Mouse (Mus musculus) telencephalon, adult 2 months (tissue): Measurements from ENCODE around the gene Cblc.
A peak's percentile ranks its signal among the peaks of the same experiment; 100 is the strongest.

Experiments
- DNase-seq: peaks from one replicate; pipeline ENCODE4 v3.0.0-alpha.2; 2011; ENCODE audit warnings: low read depth, low spot score

Cblc gene

GRCm38 (mm10) chr7:19752652-19753051 is 44.0 kb downstream of the Cblc start:
- DNase-seq = no peak

- DNase-seq = no peak
Measured at GRCm38 (mm10) chr7:19751070-19751383, 45.6 kb downstream of the Cblc start.

DNA sequence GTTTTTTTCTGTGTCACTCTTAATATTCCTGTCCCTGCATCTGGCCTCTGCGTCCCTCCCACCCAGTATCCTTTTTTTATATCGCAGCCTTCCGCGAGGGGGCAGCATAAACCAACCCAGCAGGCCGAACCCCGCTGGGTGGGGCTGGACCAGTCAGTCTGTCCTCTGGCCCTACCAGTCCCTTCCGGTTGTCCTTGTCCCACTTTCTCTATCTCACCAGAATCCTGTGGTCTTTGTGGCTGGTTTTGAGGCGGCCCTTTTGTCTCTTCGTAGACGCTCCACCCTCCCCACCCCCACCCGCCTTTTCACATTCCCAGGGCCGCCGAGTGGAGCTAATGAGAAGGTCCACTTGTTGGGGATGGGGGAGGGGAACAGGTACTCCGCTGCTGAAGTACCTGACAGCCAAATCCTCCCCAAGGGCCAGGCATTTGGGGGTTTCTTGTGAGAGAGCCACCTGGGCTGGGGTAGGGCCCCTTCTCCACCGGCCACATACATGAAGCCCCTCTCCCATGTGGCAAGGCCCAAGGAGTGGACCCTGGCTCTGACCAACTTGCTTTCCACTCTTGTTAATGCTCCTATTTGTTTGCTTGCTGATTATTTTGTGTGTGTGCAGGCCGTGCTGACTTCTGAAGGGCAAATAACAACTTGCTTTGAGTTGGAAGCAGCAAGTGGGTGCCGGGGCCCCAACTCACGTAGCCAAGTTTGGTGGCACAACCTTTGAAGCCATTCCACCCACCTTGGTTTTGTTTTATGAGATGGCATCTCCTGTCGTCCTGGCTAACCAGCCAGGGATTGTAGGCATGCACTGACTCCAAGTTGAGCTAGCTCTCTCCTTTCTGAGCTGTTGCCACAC is 46.2 kb downstream of the Cblc start, which contains the start of gene Nectin2:
Nectin2 (minus strand) TSS at position 267 of the 853 bp plus-strand sequence.
- peak; percentile 38 for DNase-seq

- DNase-seq = peak; percentile 84
Measured at GRCm38 (mm10) chr7:19749389-19750216, 47.0 kb downstream of the Cblc start.

GRCm38 (mm10) chr7:19748219-19749195 is 48.1 kb downstream of the Cblc start:
- no peak for DNase-seq

DNA sequence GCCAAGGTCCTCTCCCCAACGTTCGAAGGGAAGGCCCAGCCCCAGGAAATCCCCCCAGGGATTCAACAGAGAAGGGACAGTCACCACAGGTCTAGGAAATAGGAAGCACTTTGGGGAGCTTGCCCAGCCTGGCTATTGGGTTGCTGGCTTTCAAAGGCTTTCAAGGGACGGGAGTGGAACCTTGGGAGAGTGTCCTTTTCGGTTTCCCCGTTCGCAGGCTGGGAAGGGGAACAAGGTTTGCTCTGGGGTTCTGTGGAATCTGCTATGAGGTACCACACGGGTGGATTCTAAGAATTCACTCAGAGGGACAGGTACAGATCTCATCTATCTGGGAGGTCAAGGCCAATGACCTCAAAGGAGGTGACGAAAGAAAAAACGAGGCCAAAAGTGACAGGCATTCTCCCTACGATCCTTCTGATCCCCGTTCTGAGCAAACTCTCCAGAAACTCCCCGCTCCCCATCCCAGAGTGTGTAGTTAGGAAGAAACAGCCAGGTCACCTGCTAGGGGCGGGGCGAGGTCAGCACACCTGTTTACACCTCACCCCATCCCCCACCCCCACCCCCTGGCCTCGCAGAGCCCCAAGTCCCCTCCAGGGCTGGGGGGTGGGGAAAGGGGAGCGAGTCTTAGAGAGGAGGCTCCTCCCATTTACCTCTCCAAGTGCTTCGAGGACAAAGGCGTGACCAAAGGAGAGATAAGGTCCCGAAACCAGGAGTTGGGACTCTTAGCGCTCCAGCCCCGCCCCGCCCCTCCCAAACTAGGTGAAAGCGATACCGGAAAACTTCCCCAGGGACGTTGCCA is 49.0 kb downstream of the Cblc start:
- no peak for DNase-seq

- DNase-seq = no peak
Measured at GRCm38 (mm10) chr7:19746426-19747201, 50.0 kb downstream of the Cblc start.

DNA sequence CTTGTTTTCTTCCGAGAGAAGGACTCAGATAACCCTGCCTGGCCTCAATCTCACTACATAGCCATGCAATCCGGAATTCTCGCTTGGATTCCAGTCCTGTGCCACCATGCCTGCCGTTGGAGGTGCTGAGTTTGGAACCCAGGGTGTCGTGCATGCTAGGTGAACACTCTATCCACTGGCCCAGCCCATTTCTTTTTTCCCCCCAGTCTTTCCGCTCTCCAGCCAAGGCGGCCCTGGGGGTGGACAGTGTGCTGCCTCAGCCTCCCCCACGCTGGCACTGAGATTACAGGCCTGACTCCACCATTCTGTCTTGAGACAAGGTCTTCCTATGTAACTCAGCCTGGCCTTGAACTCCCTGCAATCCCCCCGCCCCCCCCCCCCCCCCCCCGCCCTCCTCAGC is 50.6 kb downstream of the Cblc start:
- DNase-seq = no peak

GRCm38 (mm10) chr7:19744590-19745385 is 51.8 kb downstream of the Cblc start:
- no peak for DNase-seq

- DNase-seq = no peak
Measured at GRCm38 (mm10) chr7:19743791-19744190, 52.8 kb downstream of the Cblc start.

- DNase-seq = no peak
Measured at GRCm38 (mm10) chr7:19742468-19742867, 54.1 kb downstream of the Cblc start.

DNA sequence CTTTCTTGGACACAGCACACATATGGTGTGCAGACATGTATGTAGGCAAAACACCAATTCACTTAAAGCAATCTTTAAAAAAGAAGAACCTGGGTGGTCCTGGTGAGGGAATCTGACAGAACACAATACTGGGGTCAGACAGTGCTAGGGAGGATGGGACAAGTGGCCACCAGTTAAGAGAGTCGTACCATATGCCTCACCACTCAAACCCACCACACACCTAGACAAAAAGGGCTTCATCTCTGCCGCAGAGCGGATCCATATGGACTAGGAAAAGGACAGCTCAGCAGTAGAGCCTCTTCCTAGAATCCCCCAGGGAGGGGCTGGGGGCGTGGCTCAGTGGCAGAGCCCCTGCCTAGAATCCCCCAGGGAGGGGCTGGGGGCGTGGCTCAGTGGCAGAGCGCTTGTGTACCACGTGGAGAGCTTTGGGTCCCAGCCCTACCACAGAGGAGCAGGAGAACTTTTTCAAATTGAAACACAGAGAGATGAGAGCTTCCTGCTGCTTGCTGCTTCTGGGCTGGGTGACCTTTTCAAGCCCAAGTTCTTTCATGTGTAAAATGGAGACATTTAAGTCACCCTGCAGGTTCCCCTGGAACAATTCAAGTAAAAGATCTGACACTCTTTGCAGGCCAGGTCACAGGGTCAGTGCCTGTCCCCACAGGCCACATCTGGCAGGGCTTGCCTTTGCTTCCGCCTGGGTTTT is 55.1 kb downstream of the Cblc start:
- no peak for DNase-seq

DNA sequence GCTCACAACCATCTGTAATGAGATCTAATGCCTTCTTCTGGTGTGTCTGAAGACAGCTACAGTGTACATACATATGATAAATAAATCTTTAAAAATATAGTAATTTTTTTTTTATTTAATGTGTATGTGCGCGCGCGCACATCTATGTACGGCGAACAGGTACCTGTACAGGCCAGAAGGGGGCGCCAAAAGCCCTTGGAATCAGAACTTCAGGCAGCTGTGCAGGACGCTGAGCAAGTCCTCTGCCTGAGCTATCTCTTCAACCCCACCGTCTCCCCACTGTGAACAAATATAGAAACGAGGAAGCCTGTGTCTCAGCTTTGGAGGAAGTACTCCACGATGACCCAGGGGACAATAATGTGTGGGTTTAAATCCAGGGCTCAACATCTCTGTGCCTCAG is 56.3 kb downstream of the Cblc start:
- DNase-seq = no peak

- DNase-seq = no peak
Measured at GRCm38 (mm10) chr7:19738771-19739170, 57.8 kb downstream of the Cblc start.

DNA sequence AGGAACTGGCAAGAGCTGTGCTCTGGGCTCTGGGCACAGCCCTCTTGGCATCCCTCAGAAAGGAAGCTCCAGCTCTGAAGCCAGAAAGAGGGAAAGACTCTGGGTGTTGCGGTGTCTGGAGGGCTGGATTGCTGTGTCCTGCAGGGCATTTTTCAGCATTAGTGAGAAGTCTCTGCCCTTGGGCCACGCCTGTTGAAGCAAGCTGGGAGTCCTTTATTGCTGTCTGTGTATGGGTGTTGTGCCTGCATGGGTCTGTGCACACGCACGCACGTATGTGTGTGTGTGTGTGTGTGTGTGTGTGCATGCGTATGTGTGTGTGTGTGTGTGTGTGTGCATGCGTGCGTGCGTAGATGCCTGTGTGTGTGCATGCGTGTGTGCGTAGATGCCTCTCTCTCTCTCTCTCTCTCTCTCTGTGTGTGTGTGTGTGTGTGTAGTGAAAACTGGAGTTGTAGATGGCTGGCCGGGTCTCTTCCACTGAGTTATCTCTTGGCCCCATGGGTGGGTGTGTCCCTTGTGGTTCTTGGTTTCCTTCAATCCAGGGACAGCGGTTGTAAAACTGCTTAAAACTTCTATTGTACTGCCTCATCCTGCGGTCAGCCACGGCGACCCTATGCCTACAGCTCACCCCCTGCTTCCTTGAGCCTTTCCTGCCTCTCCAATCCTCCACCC is 60.1 kb downstream of the Cblc start:
- DNase-seq = no peak

DNA sequence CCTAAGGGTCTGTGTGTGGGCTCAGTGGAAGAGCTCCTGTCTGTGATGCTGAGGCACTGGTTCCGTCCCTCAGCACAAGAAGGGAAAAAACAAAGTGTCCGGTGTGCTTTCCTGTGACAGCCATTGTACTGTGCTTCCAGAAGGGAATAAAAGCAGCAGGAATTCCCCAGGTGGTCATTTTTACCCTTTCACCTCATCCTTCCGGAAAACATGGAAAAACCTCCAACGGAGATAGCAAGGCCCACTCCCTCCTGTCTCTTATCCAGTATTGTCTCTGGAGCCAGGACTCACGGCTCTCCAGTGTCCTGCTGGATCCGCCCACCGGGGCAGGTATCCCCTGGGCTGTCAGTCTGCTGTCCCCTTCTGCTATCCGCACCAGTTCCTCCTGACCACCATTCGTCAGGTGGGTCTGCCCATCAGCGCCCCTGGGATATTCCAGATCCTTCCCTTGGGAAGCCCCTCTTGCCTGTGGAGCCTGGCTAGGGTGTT is 62.4 kb downstream of the Cblc start:
- DNase-seq = no peak
